Mouse (Mus musculus): ENCODE data around the gene Fbn1. TPM values are rescaled to one million over a fixed set of nuclear protein-coding genes. Genes with fewer than 3 reads are reported as not detected.

The Fbn1 gene
- polyA plus RNA-seq, 1 experiment from 2014 or later = 14.8 TPM

DNA sequence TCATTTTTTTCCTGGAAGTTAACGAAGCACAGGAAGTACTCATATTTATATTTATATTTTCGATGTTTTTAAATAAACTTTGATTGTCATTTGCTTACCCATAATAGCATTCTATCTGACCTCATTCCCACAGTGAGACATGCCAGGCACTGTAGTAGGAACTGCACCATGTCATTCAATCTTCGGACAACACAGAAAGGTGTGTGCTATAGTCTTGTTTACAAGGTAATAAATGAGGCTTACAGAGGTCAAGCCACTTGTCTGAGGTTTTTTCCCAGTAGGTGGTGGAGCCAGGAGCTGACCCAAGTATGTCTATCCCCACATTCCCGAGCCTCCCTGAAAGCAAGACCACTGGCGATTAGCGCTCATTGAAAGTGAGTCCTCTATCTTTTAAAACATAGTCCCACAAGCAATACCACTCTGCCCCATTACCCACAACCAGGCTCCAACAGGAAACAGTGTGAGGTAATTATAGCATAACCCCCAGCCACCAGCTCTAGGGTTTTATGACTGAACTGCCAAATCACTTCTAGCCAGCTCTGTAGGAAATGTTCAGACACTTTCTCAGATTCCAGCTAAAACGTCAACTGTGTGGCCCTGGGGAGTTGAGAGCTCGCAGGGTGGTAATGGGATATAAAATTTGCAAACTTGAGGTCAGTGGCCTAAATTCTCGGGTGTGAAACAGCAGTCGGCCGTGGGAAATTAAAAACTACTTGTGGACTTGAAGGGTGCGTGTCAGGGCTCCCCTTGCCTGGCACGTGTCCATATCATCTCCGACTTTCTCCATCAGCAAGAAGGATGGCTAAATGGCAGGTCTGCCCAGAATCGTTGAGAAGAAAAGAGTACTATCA, 15.5 kb downstream of the Fbn1 start:
- no peak overlapping the region for H3K9ac ChIP-seq (ENCODE audit: low read length)
- no peak for ATAC-seq (replicated peaks; ENCODE audit: extremely low read depth, insufficient read depth, low FRiP score)
- H3K9me3 ChIP-seq (replicated peaks; ENCODE audit: control insufficient read depth, low read length) = no peaks in the 10 kb centered on the region
- H3K36me3 ChIP-seq (ENCODE audit: control insufficient read depth, insufficient read depth) = peaks cover 3% of the 10 kb centered on the region; the same call in 1 of the 2 replicates
- H3K4me3 ChIP-seq (ENCODE audit: low read length) = no peak overlapping the region
- H3K27me3 ChIP-seq (ENCODE audit: control insufficient read depth, insufficient read depth, low read length) = no peaks in the 10 kb centered on the region
- WGBS = 53% methylated on average over 15 of the region's 15 CpGs
- H3K4me1 ChIP-seq (ENCODE audit: control insufficient read depth, insufficient read depth, low read length) = peaks cover 11% of the 10 kb centered on the region
- H3K27ac ChIP-seq (ENCODE audit: low read length) = no peak overlapping the region
- no peak overlapping the region for H3K4me2 ChIP-seq (ENCODE audit: low read depth, low read length)

- Histone ChIP-seq H3K4me2 (ENCODE audit: low read depth, low read length) (no peak overlapping the region), H3K27me3 (ENCODE audit: control insufficient read depth, insufficient read depth, low read length) (no peaks in the 10 kb centered on the region), H3K9ac (ENCODE audit: low read length) (no peak overlapping the region), H3K4me3 (ENCODE audit: low read length) (no peak overlapping the region), H3K9me3 (replicated peaks; ENCODE audit: control insufficient read depth, low read length) (no peaks in the 10 kb centered on the region), H3K27ac (ENCODE audit: low read length) (no peak overlapping the region), H3K4me1 (ENCODE audit: control insufficient read depth, insufficient read depth, low read length) (peaks cover 6% of the 10 kb centered on the region), H3K36me3 (ENCODE audit: control insufficient read depth, insufficient read depth) (no peaks in the 10 kb centered on the region)
- no peak for ATAC-seq (replicated peaks; ENCODE audit: extremely low read depth, insufficient read depth, low FRiP score)
- WGBS = 97% methylated on average over 1 of the region's 1 CpGs
Observed at GRCm38 (mm10) chr2:125489979-125490378, 17.8 kb downstream of the Fbn1 start.

GRCm38 (mm10) chr2:125484910-125485309, 22.9 kb downstream of the Fbn1 start:
- no peak overlapping the region for H3K27ac ChIP-seq (ENCODE audit: low read length)

DNA sequence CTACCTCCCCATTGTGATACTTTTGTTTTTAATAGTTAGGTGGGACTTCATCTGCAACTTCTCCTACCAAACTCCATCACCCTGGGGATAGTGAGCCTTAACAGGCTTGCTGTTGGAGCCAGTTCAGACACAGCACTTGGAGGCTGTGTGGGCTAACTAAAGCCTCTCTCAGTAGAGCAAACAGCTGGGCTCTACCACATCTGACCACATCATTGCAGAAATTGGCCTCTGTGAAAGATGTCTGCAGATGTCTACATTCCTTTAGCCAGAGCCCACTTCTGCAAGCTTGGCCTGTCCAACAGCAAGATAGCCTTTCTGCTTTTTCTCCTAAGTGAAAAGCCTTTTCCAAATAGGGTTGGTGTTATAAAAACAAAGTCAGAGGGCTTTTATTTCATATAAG, 23.6 kb downstream of the Fbn1 start:
- Histone ChIP-seq H3K4me3 (ENCODE audit: low read length) (no peak overlapping the region), H3K36me3 (ENCODE audit: control insufficient read depth, insufficient read depth) (no peaks in the 10 kb centered on the region), H3K4me2 (ENCODE audit: low read depth, low read length) (no peak overlapping the region), H3K27me3 (ENCODE audit: control insufficient read depth, insufficient read depth, low read length) (no peaks in the 10 kb centered on the region), H3K9ac (ENCODE audit: low read length) (no peak overlapping the region), H3K27ac (ENCODE audit: low read length) (0 out of 2 replicates have a peak overlapping the region, but pooled peaks have one; percentile 39), H3K9me3 (replicated peaks; ENCODE audit: control insufficient read depth, low read length) (no peaks in the 10 kb centered on the region), H3K4me1 (ENCODE audit: control insufficient read depth, insufficient read depth, low read length) (peaks cover 9% of the 10 kb centered on the region)
- no peak for ATAC-seq (replicated peaks; ENCODE audit: extremely low read depth, insufficient read depth, low FRiP score)

More at GRCm38 (mm10) chr2:125484910-125485309, 22.9 kb downstream of the Fbn1 start:
- H3K27me3 ChIP-seq (ENCODE audit: control insufficient read depth, insufficient read depth, low read length) = no peaks in the 10 kb centered on the region
- no peak for ATAC-seq (replicated peaks; ENCODE audit: extremely low read depth, insufficient read depth, low FRiP score)
- H3K9ac ChIP-seq (ENCODE audit: low read length) = no peak overlapping the region
- no peak overlapping the region for H3K4me3 ChIP-seq (ENCODE audit: low read length)
- no peak overlapping the region for H3K4me2 ChIP-seq (ENCODE audit: low read depth, low read length)
- H3K36me3 ChIP-seq (ENCODE audit: control insufficient read depth, insufficient read depth) = no peaks in the 10 kb centered on the region
- 66% methylated on average over 9 of the region's 9 CpGs for WGBS
- H3K9me3 ChIP-seq (replicated peaks; ENCODE audit: control insufficient read depth, low read length) = no peaks in the 10 kb centered on the region
- H3K4me1 ChIP-seq (ENCODE audit: control insufficient read depth, insufficient read depth, low read length) = peaks cover 9% of the 10 kb centered on the region

DNA sequence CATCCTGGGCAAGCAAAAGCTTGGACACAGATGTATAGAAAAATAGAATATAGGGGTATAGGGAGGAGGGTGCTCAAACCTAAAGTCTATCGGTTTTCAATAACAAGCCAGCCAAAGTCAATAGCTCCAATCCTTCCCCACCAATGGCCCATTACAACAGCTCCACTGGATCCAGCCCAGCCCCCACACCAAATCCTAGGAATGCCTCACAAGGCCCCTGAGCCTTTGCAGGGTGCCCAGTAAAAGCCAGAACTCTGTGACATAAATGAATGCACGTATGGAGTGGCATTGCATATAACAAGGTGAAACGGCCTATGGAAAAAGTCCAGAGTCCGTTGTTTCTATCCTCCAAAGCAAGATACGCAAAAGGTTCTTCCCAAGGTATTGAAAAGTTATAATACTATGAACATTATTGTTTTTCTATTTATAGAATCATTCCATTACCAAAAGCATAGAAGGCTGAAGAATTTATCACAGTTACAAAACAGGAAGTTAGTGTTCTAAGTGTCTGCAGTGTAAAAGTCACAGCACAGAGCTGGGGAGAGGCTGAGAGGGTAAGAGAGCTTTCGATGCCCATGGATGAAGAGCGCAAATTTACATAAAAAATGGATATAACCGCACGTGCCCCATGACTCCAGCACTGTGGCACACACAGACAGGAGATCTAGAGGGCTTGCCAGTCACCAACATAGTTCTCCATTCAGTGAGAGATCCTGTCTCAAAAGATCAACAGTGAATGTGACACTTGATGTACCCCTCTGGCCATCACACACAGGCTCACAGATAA, 26.1 kb downstream of the Fbn1 start:
- 87% methylated on average over 9 of the region's 9 CpGs for WGBS
- no peak overlapping the region for H3K4me2 ChIP-seq (ENCODE audit: low read depth, low read length)
- H3K4me1 ChIP-seq (ENCODE audit: control insufficient read depth, insufficient read depth, low read length) = peaks cover 11% of the 10 kb centered on the region
- no peak overlapping the region for H3K9ac ChIP-seq (ENCODE audit: low read length)
- no peak for ATAC-seq (replicated peaks; ENCODE audit: extremely low read depth, insufficient read depth, low FRiP score)
- H3K4me3 ChIP-seq (ENCODE audit: low read length) = no peak overlapping the region
- H3K36me3 ChIP-seq (ENCODE audit: control insufficient read depth, insufficient read depth) = no peaks in the 10 kb centered on the region
- no peaks in the 10 kb centered on the region for H3K9me3 ChIP-seq (replicated peaks; ENCODE audit: control insufficient read depth, low read length)
- H3K27me3 ChIP-seq (ENCODE audit: control insufficient read depth, insufficient read depth, low read length) = no peaks in the 10 kb centered on the region
- H3K27ac ChIP-seq (ENCODE audit: low read length) = no peak overlapping the region

DNA sequence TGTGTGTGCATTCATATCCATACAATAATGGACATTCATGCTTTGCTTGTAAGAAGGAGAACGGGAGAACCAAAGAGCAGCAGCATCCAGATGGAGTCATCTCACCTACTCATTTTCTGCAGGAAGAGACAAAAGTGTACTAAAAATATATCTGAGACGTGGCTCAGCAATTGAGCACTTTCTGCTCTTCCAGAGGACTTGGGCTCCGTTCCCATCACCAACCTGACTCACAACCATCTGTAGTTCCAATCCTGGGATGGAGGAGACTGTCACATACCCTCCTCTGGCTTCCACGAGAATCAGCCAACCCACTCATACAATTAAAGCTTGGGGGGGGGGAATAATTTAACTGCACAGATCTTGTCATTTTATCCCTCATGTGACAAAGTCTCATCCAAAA, 26.7 kb downstream of the Fbn1 start:
- Histone ChIP-seq H3K27me3 (ENCODE audit: control insufficient read depth, insufficient read depth, low read length) (no peaks in the 10 kb centered on the region), H3K27ac (ENCODE audit: low read length) (no peak overlapping the region), H3K9ac (ENCODE audit: low read length) (no peak overlapping the region), H3K36me3 (ENCODE audit: control insufficient read depth, insufficient read depth) (no peaks in the 10 kb centered on the region), H3K4me2 (ENCODE audit: low read depth, low read length) (no peak overlapping the region), H3K4me1 (ENCODE audit: control insufficient read depth, insufficient read depth, low read length) (peaks cover 11% of the 10 kb centered on the region), H3K9me3 (replicated peaks; ENCODE audit: control insufficient read depth, low read length) (no peaks in the 10 kb centered on the region), H3K4me3 (ENCODE audit: low read length) (no peak overlapping the region)
- no peak for ATAC-seq (replicated peaks; ENCODE audit: extremely low read depth, insufficient read depth, low FRiP score)
- 73% methylated on average over 4 of the region's 4 CpGs for WGBS

GRCm38 (mm10) chr2:125480057-125480456, 27.7 kb downstream of the Fbn1 start:
- no peaks in the 10 kb centered on the region for H3K27me3 ChIP-seq (ENCODE audit: control insufficient read depth, insufficient read depth, low read length)
- peaks cover 11% of the 10 kb centered on the region; the same call in 1 of the 2 replicates for H3K4me1 ChIP-seq (ENCODE audit: control insufficient read depth, insufficient read depth, low read length)
- no peak overlapping the region for H3K27ac ChIP-seq (ENCODE audit: low read length)
- WGBS = 59% methylated on average over 5 of the region's 5 CpGs
- no peak overlapping the region for H3K9ac ChIP-seq (ENCODE audit: low read length)
- ATAC-seq (replicated peaks; ENCODE audit: extremely low read depth, insufficient read depth, low FRiP score) = no peak; the same call in 1 of the 2 replicates
- H3K9me3 ChIP-seq (replicated peaks; ENCODE audit: control insufficient read depth, low read length) = no peaks in the 10 kb centered on the region
- no peak overlapping the region for H3K4me3 ChIP-seq (ENCODE audit: low read length)
- no peaks in the 10 kb centered on the region for H3K36me3 ChIP-seq (ENCODE audit: control insufficient read depth, insufficient read depth)
- no peak overlapping the region for H3K4me2 ChIP-seq (ENCODE audit: low read depth, low read length)

- no peaks in the 10 kb centered on the region for H3K9me3 ChIP-seq (replicated peaks; ENCODE audit: control insufficient read depth, low read length)
- no peaks in the 10 kb centered on the region for H3K27me3 ChIP-seq (ENCODE audit: control insufficient read depth, insufficient read depth, low read length)
- no peak overlapping the region for H3K9ac ChIP-seq (ENCODE audit: low read length)
- H3K4me1 ChIP-seq (ENCODE audit: control insufficient read depth, insufficient read depth, low read length) = peaks cover 15% of the 10 kb centered on the region
- no peak overlapping the region for H3K27ac ChIP-seq (ENCODE audit: low read length)
- H3K36me3 ChIP-seq (ENCODE audit: control insufficient read depth, insufficient read depth) = no peaks in the 10 kb centered on the region
- no peak; the same call in 1 of the 2 replicates for ATAC-seq (replicated peaks; ENCODE audit: extremely low read depth, insufficient read depth, low FRiP score)
- no peak overlapping the region for H3K4me3 ChIP-seq (ENCODE audit: low read length)
- WGBS = 59% methylated on average over 4 of the region's 4 CpGs
- no peak overlapping the region for H3K4me2 ChIP-seq (ENCODE audit: low read depth, low read length)
Observed at GRCm38 (mm10) chr2:125478705-125479104, 29.1 kb downstream of the Fbn1 start.

DNA sequence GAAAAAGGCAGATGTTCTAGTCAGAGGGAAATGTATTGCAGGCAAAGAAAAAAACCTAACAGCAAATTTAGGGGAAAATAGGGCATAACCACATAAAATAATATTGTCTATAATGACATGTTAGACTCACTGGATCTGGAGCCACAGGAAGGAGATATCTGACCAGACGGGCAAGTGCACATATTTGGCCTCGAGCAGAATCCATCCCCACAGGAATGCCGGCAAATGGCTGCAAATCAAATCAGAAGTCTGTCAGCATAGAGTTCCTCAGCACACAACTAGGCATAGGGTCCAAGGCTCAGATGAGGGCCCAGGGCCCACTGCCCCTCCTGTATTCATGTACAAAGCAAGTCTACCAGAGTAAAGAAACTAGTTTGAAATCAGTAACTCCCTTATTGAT, 30.4 kb downstream of the Fbn1 start:
- no peak for ATAC-seq (replicated peaks; ENCODE audit: extremely low read depth, insufficient read depth, low FRiP score)
- Histone ChIP-seq H3K27me3 (ENCODE audit: control insufficient read depth, insufficient read depth, low read length) (no peaks in the 10 kb centered on the region), H3K4me3 (ENCODE audit: low read length) (no peak overlapping the region), H3K4me2 (ENCODE audit: low read depth, low read length) (no peak overlapping the region), H3K36me3 (ENCODE audit: control insufficient read depth, insufficient read depth) (no peaks in the 10 kb centered on the region), H3K4me1 (ENCODE audit: control insufficient read depth, insufficient read depth, low read length) (peaks cover 24% of the 10 kb centered on the region), H3K27ac (ENCODE audit: low read length) (no peak overlapping the region), H3K9me3 (replicated peaks; ENCODE audit: control insufficient read depth, low read length) (no peaks in the 10 kb centered on the region), H3K9ac (ENCODE audit: low read length) (no peak overlapping the region)
- WGBS = 54% methylated on average over 3 of the region's 3 CpGs
